Mouse (Mus musculus): ENCODE data around the gene Crip2. TPM values are rescaled to one million over a fixed set of nuclear protein-coding genes. Genes with fewer than 3 reads are reported as not detected.

Gene Crip2
- polyA plus RNA-seq, 1 experiment = 281 TPM

DNA sequence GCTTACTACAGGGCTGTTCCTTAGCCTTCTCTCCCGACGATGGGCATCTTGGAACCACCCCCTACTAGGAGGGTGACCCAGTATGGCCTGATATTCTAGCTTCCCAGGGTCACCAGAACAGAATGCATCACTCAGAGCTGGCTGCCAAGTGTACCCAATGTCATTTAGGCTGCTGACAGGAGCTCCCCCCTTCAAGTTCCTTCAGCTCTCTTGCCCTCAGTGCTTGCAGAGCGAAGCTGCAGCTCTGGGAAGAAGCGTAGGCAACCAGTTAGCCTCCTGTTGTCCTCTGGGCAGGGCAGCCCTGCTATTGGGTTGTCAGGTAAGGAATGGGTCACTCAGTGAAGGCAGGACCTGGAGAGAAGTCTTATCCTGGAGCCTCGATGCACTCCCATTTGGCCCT is 44.9 kb downstream of the Crip2 start:
- no peak for DNase-seq (ENCODE audit: low read depth)

- DNase-seq (ENCODE audit: low read depth) = no peak
Observed at GRCm38 (mm10) chr12:113185442-113186291, 45.6 kb downstream of the Crip2 start, which contains the start of gene Tmem121. Tmem121 (plus strand) TSS chr12:113185930.

GRCm38 (mm10) chr12:113186326-113187010 is 46.4 kb downstream of the Crip2 start:
- DNase-seq (ENCODE audit: low read depth) = no peak

- DNase-seq (ENCODE audit: low read depth) = no peak
Observed at GRCm38 (mm10) chr12:113187011-113187375, 47.0 kb downstream of the Crip2 start.

DNA sequence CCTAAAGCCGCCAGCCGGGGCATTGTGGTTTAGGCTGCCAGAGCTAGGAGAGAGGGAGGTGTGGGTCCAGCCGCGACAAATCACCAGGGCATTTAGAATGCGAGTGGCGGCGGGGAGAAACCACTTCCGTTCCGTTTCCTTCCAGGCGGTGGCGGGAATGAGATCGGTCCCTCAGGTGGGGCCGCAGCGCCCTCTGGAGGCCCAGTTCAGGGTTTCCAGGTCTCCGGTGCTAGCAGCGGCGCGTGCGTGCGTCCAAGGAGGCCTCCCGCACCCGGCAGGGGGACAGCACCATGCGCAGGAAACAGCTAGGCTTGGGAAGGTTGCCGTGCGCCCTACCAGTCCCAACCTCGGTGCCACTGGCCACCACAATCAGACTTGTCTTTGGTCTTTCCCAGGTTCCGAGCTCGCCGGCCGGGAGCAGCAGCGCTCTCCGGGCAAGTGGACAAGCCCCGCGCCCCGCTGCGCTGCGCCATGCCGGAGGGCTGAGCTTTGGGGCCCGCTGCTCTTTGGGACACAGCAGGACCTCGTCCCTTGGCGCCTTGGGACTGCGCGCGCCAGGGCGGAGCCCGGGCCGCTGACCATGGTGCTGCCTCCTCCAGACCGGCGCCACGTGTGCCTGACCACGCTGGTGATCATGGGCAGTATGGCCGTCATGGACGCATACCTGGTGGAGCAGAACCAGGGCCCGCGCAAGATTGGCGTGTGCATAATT is 47.7 kb downstream of the Crip2 start:
- DNase-seq (ENCODE audit: low read depth) = no peak

- DNase-seq (ENCODE audit: low read depth) = no peak
Observed at GRCm38 (mm10) chr12:113188349-113189055, 48.5 kb downstream of the Crip2 start.

- DNase-seq (ENCODE audit: low read depth) = no peak
Observed at GRCm38 (mm10) chr12:113193423-113193822, 53.4 kb downstream of the Crip2 start.

Other genes with a start within 250 kb of the Crip2 start
- gene Jag2, start 210.5 kb upstream of the Crip2 start, polyA plus RNA-seq (2012; rRNA removed) = 39.4 and 46.9 TPM in 2 replicates
- gene Nudt14, start 198.1 kb upstream of the Crip2 start, polyA plus RNA-seq (2012; rRNA removed) = 47.3 and 51.0 TPM in 2 replicates
- 25.7 and 41.8 TPM in 2 replicates for gene Btbd6, start 163.8 kb upstream of the Crip2 start, polyA plus RNA-seq (2012; rRNA removed)
- 66.2 and 80.9 TPM in 2 replicates for gene Brf1, start 139.5 kb upstream of the Crip2 start, polyA plus RNA-seq (2012; rRNA removed)
- gene Pacs2, start 125.7 kb upstream of the Crip2 start, polyA plus RNA-seq (2012; rRNA removed) = 39.0 and 39.1 TPM in 2 replicates
- 1.1 and 2.4 TPM in 2 replicates for gene Tex22, start 65.7 kb upstream of the Crip2 start, polyA plus RNA-seq (2012; rRNA removed)
- gene Mta1, start 42.0 kb upstream of the Crip2 start, polyA plus RNA-seq (2012; rRNA removed) = 52.1 and 58.6 TPM in 2 replicates
- 9,197 and 10,915 TPM in 2 replicates for gene Crip1, start 6.1 kb downstream of the Crip2 start, polyA plus RNA-seq (2012; rRNA removed)
- 4.5 and 4.6 TPM in 2 replicates for gene Tedc1, start 16.2 kb downstream of the Crip2 start, polyA plus RNA-seq (2012; rRNA removed)
- 0.89 and 1.0 TPM in 2 replicates for gene Tmem121, start 45.7 kb downstream of the Crip2 start, polyA plus RNA-seq (2012; rRNA removed)

Data from gonadal fat pad, adult 2 months (tissue).